Mouse (Mus musculus) activated CD4-positive, CD25-positive, alpha-beta regulatory T cell, adult 4 months (primary cell): ENCODE results near the gene Sel1l. TPM values are rescaled to one million over a fixed set of nuclear protein-coding genes. Genes with fewer than 3 reads are reported as not detected.
"Not testable (repeated sequence)": the region's sequence is repeated elsewhere in the genome, so short reads cannot be mapped to it uniquely, and the experiment has no call there.

Experiments used
- ATAC-seq: one replicate; pipeline ENCODE4 v1.8.0; 2017
- polyA plus RNA-seq, 2 experiments: library from polyadenylated mRNA; unstranded; fragments of 100-300 nt; shearing (Covaris generic); gene quantifications; one replicate each; pipeline ENCODE4 v1.2.1; 2017

Gene Sel1l
- polyA plus RNA-seq, 2 experiments from 2014 or later: 53.1 to 54.0 TPM

- ATAC-seq: peak; percentile 79
Observed at GRCm38 (mm10) chr12:91815990-91816389, 33.0 kb downstream of the Sel1l start.

- ATAC-seq: no peak
Observed at GRCm38 (mm10) chr12:91815552-91815951, 33.4 kb downstream of the Sel1l start.

- no peak for ATAC-seq
Observed at GRCm38 (mm10) chr12:91808911-91809310, 40.0 kb downstream of the Sel1l start.

GRCm38 (mm10) chr12:91807761-91808160, 41.2 kb downstream of the Sel1l start:
- no peak for ATAC-seq

GRCm38 (mm10) chr12:91807095-91807494, 41.9 kb downstream of the Sel1l start:
- no peak for ATAC-seq

- ATAC-seq: no peak
Observed at GRCm38 (mm10) chr12:91804262-91804661, 44.7 kb downstream of the Sel1l start.

GRCm38 (mm10) chr12:91803207-91803932, 45.6 kb downstream of the Sel1l start:
- no peak for ATAC-seq

- ATAC-seq: no peak
Observed at GRCm38 (mm10) chr12:91802586-91803206, 46.3 kb downstream of the Sel1l start.

GRCm38 (mm10) chr12:91800861-91801385, 48.0 kb downstream of the Sel1l start:
- ATAC-seq: no peak

- no peak for ATAC-seq
Observed at GRCm38 (mm10) chr12:91799821-91800335, 49.1 kb downstream of the Sel1l start.

GRCm38 (mm10) chr12:91799379-91799773, 49.6 kb downstream of the Sel1l start:
- peak; percentile 38 for ATAC-seq

GRCm38 (mm10) chr12:91798720-91799378, 50.1 kb downstream of the Sel1l start:
- peak; percentile 57 for ATAC-seq

GRCm38 (mm10) chr12:91796774-91797173, 52.2 kb downstream of the Sel1l start:
- ATAC-seq: no peak

GRCm38 (mm10) chr12:91793266-91793665, 55.7 kb downstream of the Sel1l start:
- ATAC-seq: no peak

GRCm38 (mm10) chr12:91791822-91792221, 57.1 kb downstream of the Sel1l start:
- no peak for ATAC-seq

- ATAC-seq: peak; percentile 64
Observed at GRCm38 (mm10) chr12:91789801-91790200, 59.2 kb downstream of the Sel1l start.

GRCm38 (mm10) chr12:91788446-91788845, 60.5 kb downstream of the Sel1l start:
- not testable (repeated sequence) for ATAC-seq

GRCm38 (mm10) chr12:91787959-91788437, 61.0 kb downstream of the Sel1l start, which contains the start of gene Ston2:
Gene Ston2, minus strand, starts transcription at chr12:91788387.
- ATAC-seq: no peak

GRCm38 (mm10) chr12:91786355-91786754, 62.6 kb downstream of the Sel1l start:
- ATAC-seq: no peak

GRCm38 (mm10) chr12:91781432-91781831, 67.5 kb downstream of the Sel1l start:
- ATAC-seq: no peak

GRCm38 (mm10) chr12:91780531-91780930, 68.4 kb downstream of the Sel1l start:
- ATAC-seq: no peak

GRCm38 (mm10) chr12:91779004-91779365, 70.0 kb downstream of the Sel1l start:
- peak; percentile 85 for ATAC-seq
